Mouse (Mus musculus): ENCODE measurements at regions not wholly inside any gene's neighbourhood (a gene's known extent, or its start where the extent isn't known, plus 50 kb on each side); places are given as distances from the start of the nearest gene placed in this dataset.
A peak's percentile ranks its signal among the peaks of the same experiment; 100 is the strongest.

GRCm38 (mm10) chr6:31107360-31107759 is 148.5 kb upstream of the Klf14 start:
- ATAC-seq (ENCODE audit: low read depth) = no peak
- H3K27ac ChIP-seq (ENCODE audit: low read length) = no peak overlapping the region
- H3K9me3 ChIP-seq (ENCODE audit: control insufficient read depth, low read length) = peaks cover 12% of the 10 kb centered on the region; the same call in 1 of the 2 replicates
- H3K9ac ChIP-seq (ENCODE audit: low read length) = no peak overlapping the region
- H3K36me3 ChIP-seq (ENCODE audit: control insufficient read depth, insufficient read depth, low read length) = no peaks in the 10 kb centered on the region
- no peak overlapping the region for H3K4me3 ChIP-seq (ENCODE audit: low read length)
- WGBS = 92% methylated on average over 4 of the region's 4 CpGs
- H3K4me2 ChIP-seq (ENCODE audit: low read depth, low read length) = no peak overlapping the region
- H3K27me3 ChIP-seq (ENCODE audit: control insufficient read depth, insufficient read depth, low read depth, low read length) = no peaks in the 10 kb centered on the region
- 0 out of 2 replicates have a peak, but pooled peaks cover 2% of the 10 kb centered on the region for H3K4me1 ChIP-seq (replicated peaks; ENCODE audit: control insufficient read depth, insufficient read depth, low read length)

- Histone ChIP-seq H3K4me3 (ENCODE audit: low read length) (no peak overlapping the region), H3K9me3 (ENCODE audit: control insufficient read depth, low read length) (peaks cover 12% of the 10 kb centered on the region; the same call in 1 of the 2 replicates), H3K4me2 (ENCODE audit: low read depth, low read length) (no peak overlapping the region), H3K4me1 (replicated peaks; ENCODE audit: control insufficient read depth, insufficient read depth, low read length) (0 out of 2 replicates have a peak, but pooled peaks cover 2% of the 10 kb centered on the region), H3K36me3 (ENCODE audit: control insufficient read depth, insufficient read depth, low read length) (no peaks in the 10 kb centered on the region), H3K9ac (ENCODE audit: low read length) (no peak overlapping the region), H3K27ac (ENCODE audit: low read length) (no peak overlapping the region), H3K27me3 (ENCODE audit: control insufficient read depth, insufficient read depth, low read depth, low read length) (no peaks in the 10 kb centered on the region)
- WGBS = 73% methylated on average over 5 of the region's 5 CpGs
- ATAC-seq (ENCODE audit: low read depth) = no peak
These were observed 149.2 kb upstream of the Klf14 start for GRCm38 (mm10) chr6:31107916-31108685.

- 0 out of 2 replicates have a peak, but pooled peaks have one; percentile 15 for ATAC-seq (ENCODE audit: low read depth)
- H3K4me2 ChIP-seq (ENCODE audit: low read depth, low read length) = no peak overlapping the region
- 81% methylated on average over 4 of the region's 4 CpGs for WGBS
These were observed 150.7 kb upstream of the Klf14 start for GRCm38 (mm10) chr6:31109604-31110003.

GRCm38 (mm10) chr6:31112293-31113077 is 153.6 kb upstream of the Klf14 start:
- Histone ChIP-seq H3K27me3 (ENCODE audit: control insufficient read depth, insufficient read depth, low read depth, low read length) (no peaks in the 10 kb centered on the region), H3K36me3 (ENCODE audit: control insufficient read depth, insufficient read depth, low read length) (no peaks in the 10 kb centered on the region), H3K9ac (ENCODE audit: low read length) (no peak overlapping the region), H3K9me3 (ENCODE audit: control insufficient read depth, low read length) (peaks cover 12% of the 10 kb centered on the region; the same call in 1 of the 2 replicates), H3K4me1 (replicated peaks; ENCODE audit: control insufficient read depth, insufficient read depth, low read length) (peaks cover 7% of the 10 kb centered on the region), H3K4me3 (ENCODE audit: low read length) (no peak overlapping the region), H3K27ac (ENCODE audit: low read length) (no peak overlapping the region), H3K4me2 (ENCODE audit: low read depth, low read length) (no peak overlapping the region)
- 80% methylated on average over 13 of the region's 13 CpGs for WGBS
- ATAC-seq (ENCODE audit: low read depth) = no peak

More at GRCm38 (mm10) chr6:31109604-31110003, 150.7 kb upstream of the Klf14 start:
- Histone ChIP-seq H3K27ac (ENCODE audit: low read length) (no peak overlapping the region), H3K9ac (ENCODE audit: low read length) (no peak overlapping the region), H3K36me3 (ENCODE audit: control insufficient read depth, insufficient read depth, low read length) (no peaks in the 10 kb centered on the region), H3K9me3 (ENCODE audit: control insufficient read depth, low read length) (peaks cover 12% of the 10 kb centered on the region; the same call in 1 of the 2 replicates), H3K27me3 (ENCODE audit: control insufficient read depth, insufficient read depth, low read depth, low read length) (no peaks in the 10 kb centered on the region), H3K4me3 (ENCODE audit: low read length) (no peak overlapping the region), H3K4me1 (replicated peaks; ENCODE audit: control insufficient read depth, insufficient read depth, low read length) (peaks cover 6% of the 10 kb centered on the region)

- Histone ChIP-seq H3K4me1 (replicated peaks; ENCODE audit: control insufficient read depth, insufficient read depth, low read length) (peaks cover 7% of the 10 kb centered on the region), H3K27ac (ENCODE audit: low read length) (no peak overlapping the region), H3K36me3 (ENCODE audit: control insufficient read depth, insufficient read depth, low read length) (no peaks in the 10 kb centered on the region), H3K4me3 (ENCODE audit: low read length) (no peak overlapping the region), H3K9me3 (ENCODE audit: control insufficient read depth, low read length) (peaks cover 11% of the 10 kb centered on the region; the same call in 1 of the 2 replicates), H3K27me3 (ENCODE audit: control insufficient read depth, insufficient read depth, low read depth, low read length) (no peaks in the 10 kb centered on the region), H3K4me2 (ENCODE audit: low read depth, low read length) (no peak overlapping the region), H3K9ac (ENCODE audit: low read length) (no peak overlapping the region)
- 77% methylated on average over 21 of the region's 21 CpGs for WGBS
- peak; percentile 50; the same call in 1 of the 2 replicates for ATAC-seq (ENCODE audit: low read depth)
These were observed 154.9 kb upstream of the Klf14 start for GRCm38 (mm10) chr6:31113558-31114326.

DNA sequence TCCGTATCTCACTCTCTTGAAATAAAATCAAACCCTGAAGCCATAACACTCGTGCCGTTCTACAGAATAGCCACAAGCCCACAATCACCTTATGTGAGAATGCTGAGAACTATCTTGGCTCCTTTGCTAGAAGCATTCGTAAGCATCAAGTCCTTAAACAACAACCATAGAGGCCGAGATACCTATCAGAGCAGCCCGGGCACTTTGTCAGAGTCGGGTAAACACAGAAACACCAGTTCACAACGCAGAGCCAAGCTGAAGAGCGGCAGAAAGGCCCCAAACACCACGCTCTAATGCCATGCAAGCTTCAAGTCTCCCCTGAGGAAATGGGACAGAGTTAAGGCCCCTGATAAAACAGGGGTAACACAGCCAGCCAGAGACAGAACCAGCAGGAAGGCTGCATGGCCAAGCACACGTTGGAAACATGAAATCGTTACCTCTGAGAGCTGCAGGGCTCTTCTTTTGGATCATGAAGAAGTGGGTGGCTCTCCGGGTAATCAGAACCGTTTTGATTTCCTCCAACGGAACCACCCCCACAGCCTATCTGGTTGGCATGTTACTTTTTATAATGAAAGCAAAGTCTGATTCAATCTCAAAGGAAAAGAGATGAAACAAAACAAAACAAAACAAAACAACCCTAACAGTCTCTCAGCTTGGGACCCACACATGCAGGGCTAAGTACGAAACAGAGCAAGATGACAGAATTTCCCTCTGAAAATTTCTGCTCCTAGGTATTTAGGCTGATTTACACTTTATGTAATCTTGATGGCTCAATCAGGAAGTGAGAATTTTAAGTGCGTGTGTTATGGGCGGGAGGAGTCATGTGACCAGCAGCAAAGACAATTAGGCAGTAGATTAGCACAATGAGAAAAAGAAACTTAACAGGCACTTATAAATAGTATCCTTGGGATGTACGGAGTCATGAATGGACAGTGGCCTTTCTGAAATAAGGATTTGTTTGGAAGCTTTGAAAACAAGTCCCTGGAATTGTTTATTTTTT is 155.8 kb upstream of the Klf14 start:
- no peak overlapping the region for H3K4me3 ChIP-seq (ENCODE audit: low read length)
- H3K27me3 ChIP-seq (ENCODE audit: control insufficient read depth, insufficient read depth, low read depth, low read length) = no peaks in the 10 kb centered on the region
- H3K36me3 ChIP-seq (ENCODE audit: control insufficient read depth, insufficient read depth, low read length) = no peaks in the 10 kb centered on the region
- WGBS = 51% methylated on average over 19 of the region's 19 CpGs
- no peak overlapping the region for H3K27ac ChIP-seq (ENCODE audit: low read length)
- ATAC-seq (ENCODE audit: low read depth) = 0 out of 2 replicates have a peak, but pooled peaks have one; percentile 28
- H3K4me1 ChIP-seq (replicated peaks; ENCODE audit: control insufficient read depth, insufficient read depth, low read length) = peaks cover 7% of the 10 kb centered on the region
- H3K4me2 ChIP-seq (ENCODE audit: low read depth, low read length) = 0 out of 2 replicates have a peak overlapping the region, but pooled peaks have one; percentile 3
- H3K9me3 ChIP-seq (ENCODE audit: control insufficient read depth, low read length) = peaks cover 2% of the 10 kb centered on the region; the same call in 1 of the 2 replicates
- no peak overlapping the region for H3K9ac ChIP-seq (ENCODE audit: low read length)

GRCm38 (mm10) chr6:31115566-31115965 is 156.7 kb upstream of the Klf14 start:
- Histone ChIP-seq H3K27me3 (ENCODE audit: control insufficient read depth, insufficient read depth, low read depth, low read length) (no peaks in the 10 kb centered on the region), H3K4me3 (ENCODE audit: low read length) (no peak overlapping the region), H3K36me3 (ENCODE audit: control insufficient read depth, insufficient read depth, low read length) (no peaks in the 10 kb centered on the region), H3K9ac (ENCODE audit: low read length) (no peak overlapping the region), H3K4me2 (ENCODE audit: low read depth, low read length) (no peak overlapping the region), H3K9me3 (ENCODE audit: control insufficient read depth, low read length) (no peaks in the 10 kb centered on the region), H3K27ac (ENCODE audit: low read length) (no peak overlapping the region), H3K4me1 (replicated peaks; ENCODE audit: control insufficient read depth, insufficient read depth, low read length) (peaks cover 7% of the 10 kb centered on the region)
- ATAC-seq (ENCODE audit: low read depth) = no peak
- 67% methylated on average over 4 of the region's 4 CpGs for WGBS

DNA sequence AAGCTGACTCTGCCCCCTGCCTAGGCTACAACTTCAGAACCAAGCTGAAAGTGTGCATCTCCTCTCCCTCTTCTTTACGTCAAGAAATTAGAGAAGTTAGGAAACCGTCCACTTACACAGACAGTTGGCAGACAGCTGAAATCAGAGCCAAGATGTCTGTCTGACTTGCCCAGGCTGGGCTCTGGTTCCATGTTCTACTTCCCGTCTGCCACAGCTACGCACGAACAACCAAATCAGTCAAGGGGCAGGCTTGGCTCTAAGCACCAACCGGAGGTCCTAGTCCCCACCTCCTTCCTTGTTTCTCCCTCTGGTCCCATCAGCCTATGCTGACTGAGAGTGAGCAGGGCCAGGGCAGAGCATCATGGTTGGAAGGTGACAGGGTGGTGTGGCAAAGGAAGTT is 157.5 kb upstream of the Klf14 start:
- no peak for ATAC-seq (ENCODE audit: low read depth)
- no peaks in the 10 kb centered on the region for H3K36me3 ChIP-seq (ENCODE audit: control insufficient read depth, insufficient read depth, low read length)
- WGBS = 51% methylated on average over 6 of the region's 6 CpGs
- H3K9me3 ChIP-seq (ENCODE audit: control insufficient read depth, low read length) = no peaks in the 10 kb centered on the region
- no peak overlapping the region for H3K27ac ChIP-seq (ENCODE audit: low read length)
- no peak overlapping the region for H3K9ac ChIP-seq (ENCODE audit: low read length)
- no peak overlapping the region for H3K4me2 ChIP-seq (ENCODE audit: low read depth, low read length)
- H3K4me1 ChIP-seq (replicated peaks; ENCODE audit: control insufficient read depth, insufficient read depth, low read length) = peaks cover 7% of the 10 kb centered on the region
- no peak overlapping the region for H3K4me3 ChIP-seq (ENCODE audit: low read length)
- no peaks in the 10 kb centered on the region for H3K27me3 ChIP-seq (ENCODE audit: control insufficient read depth, insufficient read depth, low read depth, low read length)

All from lung, embryonic 16.5 days (tissue).